Mouse (Mus musculus): ENCODE data around the gene Tmem189. TPM values are rescaled to one million over a fixed set of nuclear protein-coding genes. Genes with fewer than 3 reads are reported as not detected.
"Not testable (repeated sequence)": the region's sequence is repeated elsewhere in the genome, so short reads cannot be mapped to it uniquely, and the experiment has no call there.

The Tmem189 gene
- polyA plus RNA-seq, 1 experiment from 2014 or later: 30.5 TPM

DNA sequence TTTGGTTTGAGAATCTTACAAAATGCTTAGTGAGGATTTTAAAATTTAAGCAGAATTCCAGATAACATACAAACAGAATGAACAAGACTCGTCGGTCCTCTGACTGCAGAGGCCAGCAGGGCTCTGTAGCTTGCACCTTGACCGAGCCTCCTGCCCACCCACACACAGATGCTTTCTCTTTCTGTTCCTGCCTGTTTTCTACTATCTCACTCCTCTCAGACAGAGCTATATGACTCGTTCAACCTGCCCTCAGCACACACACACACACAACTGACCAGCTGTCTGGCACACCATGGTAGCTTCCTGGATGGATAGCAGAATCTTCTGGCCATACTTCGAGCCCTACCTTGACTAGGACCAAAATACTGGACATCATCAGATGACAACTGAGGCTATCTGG is 66.7 kb downstream of the Tmem189 start:
- H3K9ac ChIP-seq (ENCODE audit: low read depth, low read length): no peak overlapping the region
- ATAC-seq (replicated peaks; ENCODE audit: low FRiP score) (no peak), DNase-seq (ENCODE audit: low spot score) (no peak)
- H3K27me3 ChIP-seq (replicated peaks; ENCODE audit: control insufficient read depth, insufficient read depth, low read length): no peaks in the 10 kb centered on the region
- 66% methylated on average over 5 of the region's 5 CpGs for WGBS
- peaks cover 27% of the 10 kb centered on the region for H3K4me1 ChIP-seq (replicated peaks; ENCODE audit: control insufficient read depth, insufficient read depth, low read length)
- H3K4me2 ChIP-seq: no peak overlapping the region; the same call in 1 of the 2 replicates
- H3K27ac ChIP-seq (ENCODE audit: low read depth, low read length): no peak overlapping the region
- no peaks in the 10 kb centered on the region for H3K9me3 ChIP-seq (ENCODE audit: control insufficient read depth, low read length)
- peaks cover 12% of the 10 kb centered on the region for H3K36me3 ChIP-seq (ENCODE audit: control insufficient read depth, insufficient read depth, low read length)
- no peak overlapping the region for H3K4me3 ChIP-seq (ENCODE audit: low read depth, low read length)

DNA sequence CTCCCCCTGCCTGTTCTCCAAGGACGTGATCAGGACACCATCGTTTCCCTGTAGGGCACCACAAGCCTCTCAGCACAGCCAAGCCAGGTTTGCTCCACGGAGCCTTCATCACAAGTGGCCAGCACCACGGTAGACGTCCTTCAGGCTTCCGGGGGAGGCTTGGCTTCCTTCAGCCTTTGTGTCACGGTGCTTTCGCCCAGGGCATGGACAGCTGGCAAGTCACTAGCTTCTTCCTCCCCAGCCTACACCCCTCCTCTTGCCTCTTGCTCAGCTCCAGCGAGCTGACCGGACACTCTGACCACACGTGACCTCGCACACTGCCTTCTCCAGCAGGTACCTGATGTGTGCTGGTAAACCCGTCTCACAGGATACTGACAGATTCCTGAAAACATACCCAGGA is 67.3 kb downstream of the Tmem189 start:
- DNase-seq (ENCODE audit: low spot score): no peak
- H3K9ac ChIP-seq (ENCODE audit: low read depth, low read length): 0 out of 2 replicates have a peak overlapping the region, but pooled peaks have one; percentile 31
- H3K4me2 ChIP-seq: no peak overlapping the region
- no peak overlapping the region for H3K27ac ChIP-seq (ENCODE audit: low read depth, low read length)
- peaks cover 21% of the 10 kb centered on the region for H3K4me1 ChIP-seq (replicated peaks; ENCODE audit: control insufficient read depth, insufficient read depth, low read length)
- no peaks in the 10 kb centered on the region for H3K9me3 ChIP-seq (ENCODE audit: control insufficient read depth, low read length)
- WGBS: 85% methylated on average over 13 of the region's 13 CpGs
- H3K4me3 ChIP-seq (ENCODE audit: low read depth, low read length): no peak overlapping the region
- no peaks in the 10 kb centered on the region for H3K27me3 ChIP-seq (replicated peaks; ENCODE audit: control insufficient read depth, insufficient read depth, low read length)
- H3K36me3 ChIP-seq (ENCODE audit: control insufficient read depth, insufficient read depth, low read length): peaks cover 12% of the 10 kb centered on the region
- no peak for ATAC-seq (replicated peaks; ENCODE audit: low FRiP score)

DNA sequence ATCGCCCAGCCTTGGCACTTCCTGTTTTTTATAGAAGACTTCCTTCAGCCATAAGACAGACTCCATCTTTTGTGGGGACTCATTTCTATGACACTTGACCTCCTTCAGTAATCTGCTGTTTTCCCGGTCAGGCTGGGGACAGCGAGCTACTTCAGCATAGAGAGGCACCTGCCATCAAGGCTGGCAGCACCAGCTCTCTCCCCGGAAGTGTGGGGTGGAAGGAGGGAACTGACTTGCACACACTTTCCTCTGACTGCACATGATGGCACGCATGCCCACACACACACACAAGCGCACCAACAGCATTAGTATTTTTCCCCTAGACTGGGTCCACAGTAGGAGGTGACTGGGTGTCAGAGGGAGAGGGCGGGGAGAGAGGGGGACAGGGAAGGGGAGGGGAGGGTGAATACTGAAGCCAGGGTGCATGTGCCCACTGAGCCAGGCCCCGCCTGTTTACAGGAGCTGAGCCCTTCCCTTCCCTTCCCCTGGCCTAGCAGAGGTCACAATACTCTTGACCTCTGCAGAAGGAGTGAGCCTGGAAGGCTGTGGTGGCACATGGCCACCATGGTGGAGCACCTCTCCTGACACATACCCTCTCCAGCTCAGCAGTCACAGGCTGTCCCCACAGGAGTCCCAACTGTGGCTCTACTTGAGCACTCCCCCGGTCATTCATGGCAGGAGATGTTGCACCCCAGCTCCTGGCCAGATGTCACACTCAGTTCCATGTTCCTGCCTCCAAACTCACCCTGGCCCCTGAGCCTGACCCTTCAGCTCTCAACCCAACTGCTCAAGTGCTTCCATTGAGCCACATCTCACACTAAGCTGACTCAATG is 68.2 kb downstream of the Tmem189 start:
- Histone ChIP-seq H3K4me1 (replicated peaks; ENCODE audit: control insufficient read depth, insufficient read depth, low read length) (peaks cover 14% of the 10 kb centered on the region), H3K4me2 (no peak overlapping the region), H3K36me3 (ENCODE audit: control insufficient read depth, insufficient read depth, low read length) (peaks cover 15% of the 10 kb centered on the region), H3K9ac (ENCODE audit: low read depth, low read length) (no peak overlapping the region), H3K27ac (ENCODE audit: low read depth, low read length) (peak overlapping the region; percentile 15; the same call in 1 of the 2 replicates), H3K9me3 (ENCODE audit: control insufficient read depth, low read length) (no peaks in the 10 kb centered on the region), H3K4me3 (ENCODE audit: low read depth, low read length) (no peak overlapping the region), H3K27me3 (replicated peaks; ENCODE audit: control insufficient read depth, insufficient read depth, low read length) (no peaks in the 10 kb centered on the region)
- DNase-seq (ENCODE audit: low spot score): no peak
- WGBS: 80% methylated on average over 9 of the region's 9 CpGs
- ATAC-seq (replicated peaks; ENCODE audit: low FRiP score): no peak

DNA sequence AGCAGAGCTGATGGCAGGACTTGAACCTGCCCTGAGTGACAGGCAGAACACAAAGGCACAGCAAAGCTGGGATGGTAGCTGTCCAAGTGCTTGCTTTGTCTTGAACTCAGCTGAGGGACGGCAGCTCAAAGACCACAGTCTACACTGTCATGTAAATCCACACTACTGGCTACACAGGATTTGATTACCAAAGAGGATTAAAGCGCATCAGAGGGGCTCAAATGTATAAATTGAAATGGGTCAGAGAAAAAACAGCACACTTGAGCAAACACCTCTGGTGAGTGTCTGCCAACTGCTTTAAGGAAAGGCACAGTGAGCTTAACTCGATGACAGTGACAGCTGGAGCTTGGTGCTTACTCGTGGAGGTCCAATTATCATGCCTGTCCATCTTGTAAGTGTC is 72.2 kb downstream of the Tmem189 start:
- 75% methylated on average over 4 of the region's 4 CpGs for WGBS
- DNase-seq (ENCODE audit: low spot score) (no peak), ATAC-seq (replicated peaks; ENCODE audit: low FRiP score) (no peak)
- Histone ChIP-seq H3K36me3 (ENCODE audit: control insufficient read depth, insufficient read depth, low read length) (peaks cover 45% of the 10 kb centered on the region), H3K4me3 (ENCODE audit: low read depth, low read length) (no peak overlapping the region), H3K9ac (ENCODE audit: low read depth, low read length) (no peak overlapping the region), H3K27ac (ENCODE audit: low read depth, low read length) (no peak overlapping the region), H3K9me3 (ENCODE audit: control insufficient read depth, low read length) (0 out of 2 replicates have a peak, but pooled peaks cover 2% of the 10 kb centered on the region), H3K27me3 (replicated peaks; ENCODE audit: control insufficient read depth, insufficient read depth, low read length) (no peaks in the 10 kb centered on the region), H3K4me2 (no peak overlapping the region), H3K4me1 (replicated peaks; ENCODE audit: control insufficient read depth, insufficient read depth, low read length) (peaks cover 6% of the 10 kb centered on the region)

DNA sequence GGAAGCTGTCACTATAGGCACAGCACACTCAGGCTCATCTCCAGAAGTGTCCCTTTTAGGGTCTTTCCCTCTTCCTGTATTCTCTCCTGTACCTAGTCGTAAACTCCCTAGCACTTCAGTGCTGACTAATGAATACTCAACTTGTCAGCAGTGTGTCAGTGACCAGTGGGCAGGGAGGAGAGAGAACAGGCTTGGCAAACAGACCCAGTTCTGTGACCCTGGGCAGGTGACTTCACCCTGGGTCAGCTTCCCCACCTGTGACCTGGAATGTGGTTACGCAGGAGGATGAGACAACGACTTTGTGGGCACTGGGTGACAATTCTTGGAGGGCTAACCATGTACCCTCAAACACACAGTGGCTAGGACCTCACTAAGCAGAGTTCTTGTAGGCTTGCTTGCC is 72.6 kb downstream of the Tmem189 start:
- WGBS: 91% methylated on average over 3 of the region's 3 CpGs
- Histone ChIP-seq H3K36me3 (ENCODE audit: control insufficient read depth, insufficient read depth, low read length) (peaks cover 45% of the 10 kb centered on the region), H3K9ac (ENCODE audit: low read depth, low read length) (no peak overlapping the region), H3K9me3 (ENCODE audit: control insufficient read depth, low read length) (0 out of 2 replicates have a peak, but pooled peaks cover 2% of the 10 kb centered on the region), H3K4me1 (replicated peaks; ENCODE audit: control insufficient read depth, insufficient read depth, low read length) (peaks cover 5% of the 10 kb centered on the region), H3K27me3 (replicated peaks; ENCODE audit: control insufficient read depth, insufficient read depth, low read length) (no peaks in the 10 kb centered on the region), H3K27ac (ENCODE audit: low read depth, low read length) (no peak overlapping the region), H3K4me3 (ENCODE audit: low read depth, low read length) (no peak overlapping the region), H3K4me2 (no peak overlapping the region)
- DNase-seq (ENCODE audit: low spot score): no peak
- no peak for ATAC-seq (replicated peaks; ENCODE audit: low FRiP score)

DNA sequence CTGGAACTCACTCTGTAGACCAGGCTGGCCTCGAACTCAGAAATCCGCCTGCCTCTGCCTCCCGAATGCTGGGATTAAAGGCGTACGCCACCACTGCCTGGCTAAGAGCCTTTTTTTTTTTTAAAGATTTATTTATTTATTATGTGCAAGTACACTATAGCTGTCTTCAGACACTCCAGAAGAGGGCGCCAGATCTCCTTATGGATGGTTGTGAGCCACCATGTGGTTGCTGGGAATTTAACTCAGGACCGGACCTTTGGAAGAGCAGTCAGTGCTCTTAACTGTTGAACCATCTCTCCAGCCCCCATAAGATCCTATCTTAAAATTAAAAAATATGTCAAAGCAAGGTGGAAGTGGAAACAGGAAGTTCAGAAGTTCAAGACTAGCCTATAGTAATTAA is 76.3 kb downstream of the Tmem189 start:
- 93% methylated on average over 7 of the region's 7 CpGs for WGBS
- H3K4me3 ChIP-seq (ENCODE audit: low read depth, low read length); H3K9ac ChIP-seq (ENCODE audit: low read depth, low read length); H3K9me3 ChIP-seq (ENCODE audit: control insufficient read depth, low read length); ATAC-seq (replicated peaks; ENCODE audit: low FRiP score); H3K27ac ChIP-seq (ENCODE audit: low read depth, low read length); H3K4me2 ChIP-seq; H3K27me3 ChIP-seq (replicated peaks; ENCODE audit: control insufficient read depth, insufficient read depth, low read length); DNase-seq (ENCODE audit: low spot score); H3K4me1 ChIP-seq (replicated peaks; ENCODE audit: control insufficient read depth, insufficient read depth, low read length): not testable (repeated sequence)
- peaks cover 54% of the 10 kb centered on the region for H3K36me3 ChIP-seq (ENCODE audit: control insufficient read depth, insufficient read depth, low read length)

DNA sequence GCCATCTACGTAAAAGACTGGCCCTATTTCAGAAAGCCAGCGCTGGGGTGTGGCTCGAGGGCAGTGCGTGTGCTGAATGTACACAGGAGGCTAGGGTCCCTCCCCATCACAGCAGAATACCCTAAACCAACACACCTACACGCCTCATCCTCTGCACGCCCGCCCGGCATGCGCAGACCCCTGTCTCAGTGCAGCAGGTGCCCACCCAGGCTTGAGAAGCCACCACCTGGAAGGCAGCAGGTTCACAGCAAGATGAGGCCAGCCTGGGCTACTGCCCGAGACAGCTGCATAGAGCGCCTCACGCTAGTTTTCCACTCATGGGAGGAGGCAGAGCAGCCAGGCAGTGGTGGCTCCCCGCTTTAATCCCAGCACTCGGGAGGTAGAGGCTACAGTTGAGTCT is 77.5 kb downstream of the Tmem189 start:
- ATAC-seq (replicated peaks; ENCODE audit: low FRiP score) (no peak), DNase-seq (ENCODE audit: low spot score) (no peak)
- H3K27me3 ChIP-seq (replicated peaks; ENCODE audit: control insufficient read depth, insufficient read depth, low read length): no peaks in the 10 kb centered on the region
- H3K9me3 ChIP-seq (ENCODE audit: control insufficient read depth, low read length): 0 out of 2 replicates have a peak, but pooled peaks cover 2% of the 10 kb centered on the region
- H3K4me3 ChIP-seq (ENCODE audit: low read depth, low read length): no peak overlapping the region
- no peak overlapping the region for H3K27ac ChIP-seq (ENCODE audit: low read depth, low read length)
- 0 out of 2 replicates have a peak, but pooled peaks cover 4% of the 10 kb centered on the region for H3K4me1 ChIP-seq (replicated peaks; ENCODE audit: control insufficient read depth, insufficient read depth, low read length)
- no peak overlapping the region for H3K9ac ChIP-seq (ENCODE audit: low read depth, low read length)
- no peak overlapping the region for H3K4me2 ChIP-seq
- WGBS: 92% methylated on average over 14 of the region's 14 CpGs
- peaks cover 52% of the 10 kb centered on the region for H3K36me3 ChIP-seq (ENCODE audit: control insufficient read depth, insufficient read depth, low read length)

DNA sequence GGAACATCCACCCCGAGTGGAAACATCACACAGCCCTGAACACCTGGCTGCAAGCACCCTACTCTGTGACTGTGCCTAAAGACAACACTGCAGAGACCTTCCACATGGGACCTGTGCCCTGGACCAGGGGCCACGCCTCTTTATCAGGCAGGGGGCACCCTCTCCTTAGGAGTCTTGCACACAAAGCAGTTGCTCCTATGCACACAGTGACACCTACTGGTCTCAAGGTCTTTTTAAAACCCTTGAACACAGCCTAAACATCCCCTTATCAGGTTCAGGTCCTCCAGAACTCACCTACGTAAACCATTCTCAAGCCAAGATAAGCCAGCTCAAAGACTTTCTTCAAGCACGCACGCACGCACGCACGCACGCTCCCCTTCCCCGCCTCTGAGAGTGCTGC is 78.3 kb downstream of the Tmem189 start:
- Histone ChIP-seq H3K9me3 (ENCODE audit: control insufficient read depth, low read length) (0 out of 2 replicates have a peak, but pooled peaks cover 2% of the 10 kb centered on the region), H3K27me3 (replicated peaks; ENCODE audit: control insufficient read depth, insufficient read depth, low read length) (no peaks in the 10 kb centered on the region), H3K27ac (ENCODE audit: low read depth, low read length) (no peak overlapping the region), H3K9ac (ENCODE audit: low read depth, low read length) (no peak overlapping the region), H3K4me2 (no peak overlapping the region), H3K4me3 (ENCODE audit: low read depth, low read length) (no peak overlapping the region), H3K36me3 (ENCODE audit: control insufficient read depth, insufficient read depth, low read length) (peaks cover 44% of the 10 kb centered on the region), H3K4me1 (replicated peaks; ENCODE audit: control insufficient read depth, insufficient read depth, low read length) (0 out of 2 replicates have a peak, but pooled peaks cover 4% of the 10 kb centered on the region)
- DNase-seq (ENCODE audit: low spot score) (no peak), ATAC-seq (replicated peaks; ENCODE audit: low FRiP score) (peak; percentile 64)
- 71% methylated on average over 10 of the region's 10 CpGs for WGBS

DNA sequence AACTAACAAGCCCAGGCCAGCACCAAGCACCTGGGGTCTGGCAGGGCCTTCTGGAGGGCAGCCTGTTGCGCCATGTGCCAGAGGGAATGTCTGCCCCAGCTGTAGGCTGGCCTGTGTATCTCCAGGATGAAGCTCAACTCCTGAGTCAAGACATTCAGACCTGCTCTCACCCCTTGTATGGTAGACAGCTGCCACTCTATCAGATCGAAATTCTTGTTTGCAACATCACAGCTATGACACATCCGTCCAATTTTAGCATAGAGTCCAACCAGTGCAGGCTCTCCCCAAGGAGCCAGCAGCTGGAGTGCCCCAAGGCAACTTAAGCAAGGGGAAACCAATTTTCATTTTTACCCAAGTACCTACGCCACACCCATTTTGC is 82.9 kb downstream of the Tmem189 start:
- DNase-seq (ENCODE audit: low spot score): no peak
- H3K4me3 ChIP-seq (ENCODE audit: low read depth, low read length): no peak overlapping the region
- H3K4me1 ChIP-seq (replicated peaks; ENCODE audit: control insufficient read depth, insufficient read depth, low read length): peaks cover 4% of the 10 kb centered on the region; the same call in 1 of the 2 replicates
- H3K9me3 ChIP-seq (ENCODE audit: control insufficient read depth, low read length): no peaks in the 10 kb centered on the region
- ATAC-seq (replicated peaks; ENCODE audit: low FRiP score): no peak
- H3K27ac ChIP-seq (ENCODE audit: low read depth, low read length): no peak overlapping the region
- peaks cover 15% of the 10 kb centered on the region for H3K36me3 ChIP-seq (ENCODE audit: control insufficient read depth, insufficient read depth, low read length)
- H3K27me3 ChIP-seq (replicated peaks; ENCODE audit: control insufficient read depth, insufficient read depth, low read length): no peaks in the 10 kb centered on the region
- H3K4me2 ChIP-seq: no peak overlapping the region
- WGBS: 82% methylated on average over 4 of the region's 4 CpGs
- H3K9ac ChIP-seq (ENCODE audit: low read depth, low read length): no peak overlapping the region
